Mouse (Mus musculus): Measurements from ENCODE around the gene Nlrc5. TPM values are rescaled to one million over a fixed set of nuclear protein-coding genes. Genes with fewer than 3 reads are reported as not detected.

The Nlrc5 gene
- total RNA-seq, 2 experiments from 2014 or later: 0.13 to 0.41 TPM

DNA sequence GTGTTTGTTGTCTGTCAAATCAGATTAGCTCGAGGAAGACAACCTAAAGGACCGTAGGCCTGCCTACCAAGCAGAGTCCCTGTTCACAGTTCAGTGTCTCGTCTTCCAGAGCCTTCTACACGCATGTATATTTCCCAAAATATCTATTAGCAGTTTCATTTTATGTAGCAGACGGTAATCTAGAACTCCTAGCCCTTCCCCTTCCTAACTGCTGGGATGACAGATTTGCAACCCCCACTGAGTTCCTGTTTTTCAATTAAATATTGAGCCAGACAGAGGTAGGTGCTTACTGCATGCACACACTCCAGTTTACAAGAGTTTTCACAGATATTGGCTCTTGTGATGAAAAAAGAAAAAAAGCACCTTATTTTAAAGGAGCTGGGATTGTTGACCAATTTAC, 115.3 kb downstream of the Nlrc5 start:
- DNase-seq: no peak
- intact Hi-C loops (cut with DNase I; ENCODE audit: low total_unique reads): no loop called here

DNA sequence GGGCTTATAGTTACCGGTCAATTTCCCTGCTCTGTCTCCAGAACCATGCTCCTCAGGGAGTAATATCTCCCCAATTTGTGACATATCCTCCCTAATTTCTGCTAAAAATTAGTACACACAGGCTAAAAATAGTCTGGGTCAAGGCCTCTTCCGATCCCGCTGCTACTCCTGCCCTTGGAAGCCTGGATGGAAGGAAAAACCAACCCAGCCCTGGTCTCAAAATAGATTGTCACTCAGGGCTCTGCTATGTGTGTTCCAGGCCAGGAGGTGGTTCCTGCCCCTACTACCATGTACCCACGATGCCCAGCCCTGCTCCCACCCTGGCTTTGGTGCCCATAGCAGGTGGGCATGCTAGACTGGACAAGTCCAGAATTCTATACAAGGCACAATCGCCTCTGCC, 115.8 kb downstream of the Nlrc5 start:
- no peak for DNase-seq
- intact Hi-C loops (cut with DNase I; ENCODE audit: low total_unique reads): no loop called here

- intact Hi-C loops (cut with DNase I; ENCODE audit: low total_unique reads): no loop called here
- DNase-seq: no peak
Measured at GRCm38 (mm10) chr8:94551471-94552422, 117.6 kb downstream of the Nlrc5 start.

GRCm38 (mm10) chr8:94552696-94553095, 118.5 kb downstream of the Nlrc5 start:
- intact Hi-C loops (cut with DNase I; ENCODE audit: low total_unique reads): no loop called here
- no peak for DNase-seq

- no peak for DNase-seq
- intact Hi-C loops (cut with DNase I; ENCODE audit: low total_unique reads): no loop called here
Measured at GRCm38 (mm10) chr8:94557281-94557680, 123.1 kb downstream of the Nlrc5 start.

DNA sequence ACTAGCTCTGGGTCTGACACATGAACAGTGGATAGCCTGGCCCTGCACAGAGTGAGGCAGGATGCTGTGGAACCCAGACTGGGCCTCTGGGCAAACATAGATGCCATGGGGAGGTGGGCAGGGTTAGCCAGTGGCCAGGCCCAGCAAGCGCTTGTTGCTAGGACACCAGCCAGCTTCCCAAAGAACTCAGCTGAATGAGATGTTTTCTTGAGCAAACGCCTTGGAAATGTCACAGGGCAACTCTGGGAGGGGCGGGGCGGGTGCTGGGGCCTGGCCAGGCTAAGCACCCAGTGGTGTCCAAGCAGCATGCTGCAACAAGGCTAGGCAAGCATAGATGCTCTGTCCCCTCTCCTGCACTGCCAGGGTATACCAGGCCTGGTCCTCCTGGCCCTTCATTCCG, 127.1 kb downstream of the Nlrc5 start:
- intact Hi-C loops (cut with DNase I; ENCODE audit: low total_unique reads): no loop called here
- no peak for DNase-seq

DNA sequence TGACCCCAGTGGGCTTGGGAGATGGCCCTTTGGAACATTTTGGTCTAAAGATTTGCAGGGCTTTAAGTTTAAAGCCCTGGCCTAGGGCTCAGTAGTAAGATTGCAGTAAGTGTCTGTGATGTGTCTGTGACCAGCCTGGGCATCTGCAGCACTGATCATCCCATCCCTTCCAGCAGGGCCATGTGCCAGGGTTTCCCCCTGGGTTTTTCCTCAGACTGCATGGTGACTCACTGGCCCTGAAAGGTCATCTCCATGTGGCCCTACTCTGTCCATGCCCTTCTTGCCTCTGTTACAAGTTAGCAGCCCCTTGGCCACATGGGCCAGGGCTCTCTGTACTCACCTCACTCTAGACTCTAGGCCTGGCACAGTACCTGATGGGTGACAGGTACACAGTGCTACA, 130.3 kb downstream of the Nlrc5 start:
- intact Hi-C loops (cut with DNase I; ENCODE audit: low total_unique reads): no loop called here
- DNase-seq: no peak

GRCm38 (mm10) chr8:94566033-94566432, 131.9 kb downstream of the Nlrc5 start:
- DNase-seq: no peak
- intact Hi-C loops (cut with DNase I; ENCODE audit: low total_unique reads): no loop called here

DNA sequence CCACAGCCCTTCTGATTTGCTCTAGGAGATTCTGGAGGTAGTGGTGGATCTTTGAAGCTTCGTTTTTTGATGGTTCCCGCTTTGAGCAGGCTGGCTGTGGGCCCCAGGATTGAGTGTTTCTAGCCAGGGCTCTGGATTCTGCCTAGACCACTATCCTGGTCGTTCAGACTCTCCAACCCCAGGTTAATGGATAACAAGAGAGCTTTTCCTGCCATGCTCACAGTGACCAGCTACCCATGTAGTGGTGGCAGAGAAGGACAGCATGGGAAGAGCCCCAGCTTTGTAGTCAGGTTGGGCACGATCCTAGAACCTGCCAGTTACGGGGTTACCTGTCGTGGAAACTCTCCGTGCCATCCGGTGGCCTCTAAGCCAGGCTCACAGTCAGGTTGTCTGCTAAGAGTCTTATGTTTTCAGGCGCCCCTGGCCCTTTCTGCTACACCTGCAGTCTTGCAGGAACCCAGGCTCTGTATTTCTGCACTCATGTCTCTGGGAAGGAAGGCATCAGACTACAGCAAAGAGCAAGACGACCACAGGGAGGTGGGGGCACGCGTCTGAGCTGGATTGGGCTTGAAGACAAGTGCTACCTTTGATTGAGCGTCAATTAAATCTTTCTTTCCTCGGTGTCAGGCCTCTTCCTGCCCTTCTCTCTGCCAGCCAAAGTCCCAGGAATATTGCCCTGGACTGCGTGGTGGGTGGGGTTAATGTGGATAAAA, 132.4 kb downstream of the Nlrc5 start:
- DNase-seq: no peak
- intact Hi-C loops (cut with DNase I; ENCODE audit: low total_unique reads): no loop called here

GRCm38 (mm10) chr8:94567159-94567849, 133.1 kb downstream of the Nlrc5 start:
- intact Hi-C loops (cut with DNase I; ENCODE audit: low total_unique reads): no loop called here
- no peak for DNase-seq

GRCm38 (mm10) chr8:94568098-94568497, 133.9 kb downstream of the Nlrc5 start:
- intact Hi-C loops (cut with DNase I; ENCODE audit: low total_unique reads): no loop called here
- no peak for DNase-seq

DNA sequence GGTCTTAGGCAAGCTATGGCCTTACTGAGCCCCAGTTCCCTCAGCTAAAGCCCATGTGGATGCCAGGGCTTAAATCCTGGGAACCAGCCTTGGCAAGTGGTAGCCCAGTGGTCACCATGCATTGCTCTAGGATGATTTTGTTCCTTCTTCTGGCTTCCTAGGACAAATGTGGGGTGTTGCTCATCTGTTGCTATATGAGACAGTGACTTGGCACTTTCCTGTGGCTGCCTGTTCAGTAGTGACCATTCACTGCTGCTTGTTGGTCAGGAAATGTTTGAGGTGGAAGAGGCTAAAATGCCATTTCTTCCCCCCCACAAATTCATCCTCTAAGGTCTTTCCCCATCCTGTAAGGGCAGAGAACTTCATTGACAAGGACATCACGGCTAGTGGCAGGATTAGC, 135.3 kb downstream of the Nlrc5 start:
- intact Hi-C loops (cut with DNase I; ENCODE audit: low total_unique reads): no loop called here
- DNase-seq: no peak

- no peak for DNase-seq
- intact Hi-C loops (cut with DNase I; ENCODE audit: low total_unique reads): no loop called here
Measured at GRCm38 (mm10) chr8:94571896-94572295, 137.7 kb downstream of the Nlrc5 start.

DNA sequence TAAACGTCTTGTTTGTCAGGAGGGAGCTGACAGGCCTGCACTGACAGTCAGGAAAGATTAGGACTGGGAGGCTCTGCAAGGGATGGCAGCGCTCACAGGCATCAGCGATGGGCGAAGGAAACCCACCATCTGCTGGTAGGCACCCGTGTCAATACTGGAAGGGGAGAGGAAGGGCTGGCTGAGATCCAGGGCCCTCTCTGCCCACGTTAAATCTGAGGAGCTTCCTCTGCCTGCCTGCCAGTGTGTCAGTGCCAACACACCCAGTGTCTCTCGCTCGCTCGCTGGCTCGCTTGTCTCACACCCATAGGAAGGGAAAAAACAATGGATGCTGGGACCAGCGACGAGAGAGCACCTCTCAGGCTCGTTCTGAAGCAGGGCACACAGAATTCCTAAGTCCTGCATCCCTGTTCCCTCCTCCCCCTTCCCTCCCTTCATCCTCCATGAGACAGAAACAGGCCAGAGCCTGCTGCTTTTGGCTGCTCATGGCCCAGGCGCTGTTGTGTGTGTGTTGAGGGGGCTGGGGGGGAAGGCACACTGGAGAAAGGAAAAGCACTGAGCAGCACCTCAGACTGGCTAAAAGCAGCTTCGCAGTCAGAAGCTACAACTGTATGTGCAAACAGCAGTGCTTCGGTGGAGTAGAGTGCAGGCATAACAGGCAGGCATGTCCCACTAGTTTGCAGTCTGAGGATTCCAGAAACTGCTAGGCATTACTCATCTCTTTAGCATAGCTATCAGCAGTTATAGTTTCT, 140.2 kb downstream of the Nlrc5 start:
- intact Hi-C loops (cut with DNase I; ENCODE audit: low total_unique reads): no loop called here
- DNase-seq: no peak

GRCm38 (mm10) chr8:94575148-94575547, 141.0 kb downstream of the Nlrc5 start:
- intact Hi-C loops (cut with DNase I; ENCODE audit: low total_unique reads): no loop called here
- DNase-seq: no peak

Small RNA genes within 50 kb of the gene (microRNA-seq; reads per million reads assigned to microRNA genes)
- 0 reads per million in 2 experiments for gene Mir7072

Other genes with a start within 250 kb of the Nlrc5 start
- 10 to 100 TPM in 1 of 2 experiments, 1 to 10 TPM in 1; 10.0 to 13.2 TPM for gene Nup93, start 219.8 kb upstream of the Nlrc5 start, total RNA-seq (2021)
- gene Slc12a3, start 105.2 kb upstream of the Nlrc5 start, total RNA-seq (2021): not detected
- gene Herpud1, start 47.9 kb upstream of the Nlrc5 start, total RNA-seq (2021): 10 to 100 TPM; 55.1 to 75.2 TPM
- gene Cpne2, start 98.6 kb downstream of the Nlrc5 start, total RNA-seq (2021): 10 to 100 TPM; 13.4 to 20.7 TPM
- 10 to 100 TPM in 1 of 2 experiments, 1 to 10 TPM in 1; 9.4 to 10.3 TPM for gene Rspry1, start 167.6 kb downstream of the Nlrc5 start, total RNA-seq (2021)
- 10 to 100 TPM; 21.1 to 25.2 TPM for gene Fam192a, start 167.6 kb downstream of the Nlrc5 start, total RNA-seq (2021)
- 10 to 100 TPM; 63.2 to 64.6 TPM for gene Arl2bp, start 232.2 kb downstream of the Nlrc5 start, total RNA-seq (2021)